Mouse (Mus musculus) liver, postnatal 0 days (tissue): ENCODE measurements around the gene Plod2. TPM values are rescaled to one million over a fixed set of nuclear protein-coding genes. Genes with fewer than 3 reads are reported as not detected.

Experiments used
- ATAC-seq: fragments of 200-750 bp; cut with Nextera tagmentation; 2 replicates; pipeline ENCODE4 v1.8.0; 2017; ENCODE audit warnings: mild to moderate bottlenecking, moderate library complexity
- DNase-seq: peaks from one replicate; pipeline ENCODE4 v3.0.0-alpha.2; 2016
- H3K27ac ChIP-seq: fragments of 300-500 bp; sonication (generic); 2 replicates; pipeline ENCODE4 v1.5.1; 2014; ENCODE audit warnings: antibody characterized with exemption, moderate library complexity, mild to moderate bottlenecking, low read depth
- H3K27me3 ChIP-seq: fragments of 300-500 bp; sonication (generic); 2 replicates; pipeline ENCODE4 v1.6.1; 2014; ENCODE audit warnings: low read length, control low read depth, mixed read lengths; ENCODE audit not compliant: insufficient read depth
- H3K36me3 ChIP-seq: fragments of 300-500 bp; sonication (generic); replicated peaks from 2 replicates; pipeline ENCODE4 v1.6.1; 2014; ENCODE audit warnings: mild to moderate bottlenecking, control low read depth, low read length, moderate library complexity, mixed read lengths; ENCODE audit not compliant: insufficient read depth
- H3K4me1 ChIP-seq: fragments of 300-500 bp; sonication (generic); 2 replicates; pipeline ENCODE4 v1.6.1; 2014; ENCODE audit warnings: antibody characterized with exemption, mild to moderate bottlenecking, control low read depth; ENCODE audit not compliant: insufficient read depth
- H3K4me2 ChIP-seq: fragments of 300-500 bp; sonication (generic); 2 replicates; pipeline ENCODE4 v1.6.1; 2014; ENCODE audit warnings: low read depth, mild to moderate bottlenecking, low read length, moderate library complexity, mixed read lengths
- H3K4me3 ChIP-seq: fragments of 300-500 bp; sonication (generic); 2 replicates; pipeline ENCODE4 v1.5.1; 2014; ENCODE audit warnings: low read depth, low read length
- H3K9ac ChIP-seq: fragments of 300-500 bp; sonication (generic); replicated peaks from 2 replicates; pipeline ENCODE4 v1.6.1; 2014; ENCODE audit warnings: mild to moderate bottlenecking, moderate library complexity
- H3K9me3 ChIP-seq: fragments of 300-500 bp; sonication (generic); 2 replicates; pipeline ENCODE4 v1.6.1; 2016; ENCODE audit warnings: mild to moderate bottlenecking, control low read depth, low read length, mixed read lengths
- CTCF ChIP-seq: sonication (generic); IDR thresholded peaks from 2 replicates; pipeline ENCODE4 v1.5.1; 2016; ENCODE audit warnings: antibody characterized with exemption, low read depth
- EP300 ChIP-seq: IDR thresholded peaks from 2 replicates; pipeline ENCODE4 v1.6.1; 2016; ENCODE audit warnings: antibody characterized with exemption, low read depth, mild to moderate bottlenecking
- WGBS: fragments of 180-500 bp; shearing (Covaris S2); extraction: QIAGEN DNeasy Blood & Tissue Kit; methylation state at CpG from one replicate; pipeline ENCODE4 v1.1.7; 2014; ENCODE audit not compliant: insufficient replicate concordance; 5-methylcytosine and 5-hydroxymethylcytosine counted together
- polyA plus RNA-seq: library from polyadenylated mRNA; unstranded; fragments of >200 nt; fragmentation: Nextera tagmentation; extraction: Ambion mirVana; gene quantifications from 2 replicates; pipeline ENCODE4 v1.2.1, GENCODE M21; 2015

Plod2 gene
- polyA plus RNA-seq, 1 experiment from 2014 or later: 1.5 TPM

GRCm38 (mm10) chr9:92641717-92642116 is 99.7 kb downstream of the Plod2 start:
- WGBS: 19% methylated on average over 1 of the region's 1 CpGs
- no peaks in the 10 kb centered on the region for H3K4me1 ChIP-seq
- no peaks in the 10 kb centered on the region for H3K36me3 ChIP-seq
- TF ChIP-seq EP300: no peak
- no peak for TF ChIP-seq CTCF
- H3K9me3 ChIP-seq: no peaks in the 10 kb centered on the region
- H3K4me3 ChIP-seq: no peak overlapping the region
- H3K9ac ChIP-seq: no peak overlapping the region
- H3K27ac ChIP-seq: no peak overlapping the region
- no peaks in the 10 kb centered on the region for H3K27me3 ChIP-seq
- ATAC-seq (no peak), DNase-seq (no peak)
- H3K4me2 ChIP-seq: no peak overlapping the region

Other genes starting within 250 kb of the Plod2 start
- gene 1700057G04Rik, start 232.8 kb upstream of the Plod2 start, polyA plus RNA-seq: not detected in 2 replicates
- gene Plscr4, start 84.8 kb upstream of the Plod2 start, polyA plus RNA-seq: 1.8 and 2.2 TPM in 2 replicates